Mouse (Mus musculus) embryo, embryonic 11.5 days (tissue): ENCODE results near the gene Lrrc39.

ENCODE experiments used
- DNase-seq: peaks from one replicate; pipeline ENCODE4 v3.0.0-alpha.2; 2012; ENCODE audit warnings: low read depth, low spot score

Gene Lrrc39

GRCm38 (mm10) chr3:116604570-116604969 lies 41.8 kb downstream of the Lrrc39 start:
- no peak for DNase-seq

DNA sequence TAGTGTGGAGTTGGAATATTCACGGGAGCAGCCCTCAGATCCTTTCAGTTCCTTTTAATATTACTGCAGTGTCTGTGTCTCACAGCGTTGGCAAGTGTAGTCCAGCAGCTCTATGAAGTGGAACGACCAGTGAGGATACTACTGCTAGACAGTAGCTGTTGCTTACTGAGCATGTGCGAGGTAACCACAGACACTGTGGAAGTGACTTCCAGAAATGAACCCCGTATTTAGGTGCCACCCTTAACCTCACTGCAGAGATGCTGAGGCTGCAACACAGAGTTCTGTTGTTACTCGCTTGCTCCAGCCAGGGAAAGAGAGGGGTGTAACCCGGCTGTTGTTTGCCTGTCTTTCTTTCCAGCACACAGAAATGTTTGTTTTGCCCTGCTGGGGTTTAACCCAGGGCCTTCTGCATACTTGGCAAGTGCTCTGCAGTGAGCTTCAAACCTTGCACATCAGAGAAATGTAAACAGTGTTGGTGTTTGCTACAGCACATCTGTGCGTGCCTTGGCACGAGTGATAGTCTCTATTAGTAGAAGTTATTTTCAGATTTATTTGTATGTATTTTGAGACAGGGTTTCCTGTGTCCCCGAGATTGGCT lies 51.6 kb downstream of the Lrrc39 start, which contains the start of gene Trmt13:
Gene Trmt13 (minus strand): TSS at position 293 of the 598 bp plus-strand sequence.
- DNase-seq, result no peak

- no peak for DNase-seq
Measured at GRCm38 (mm10) chr3:116615318-116616068, 52.7 kb downstream of the Lrrc39 start.

DNA sequence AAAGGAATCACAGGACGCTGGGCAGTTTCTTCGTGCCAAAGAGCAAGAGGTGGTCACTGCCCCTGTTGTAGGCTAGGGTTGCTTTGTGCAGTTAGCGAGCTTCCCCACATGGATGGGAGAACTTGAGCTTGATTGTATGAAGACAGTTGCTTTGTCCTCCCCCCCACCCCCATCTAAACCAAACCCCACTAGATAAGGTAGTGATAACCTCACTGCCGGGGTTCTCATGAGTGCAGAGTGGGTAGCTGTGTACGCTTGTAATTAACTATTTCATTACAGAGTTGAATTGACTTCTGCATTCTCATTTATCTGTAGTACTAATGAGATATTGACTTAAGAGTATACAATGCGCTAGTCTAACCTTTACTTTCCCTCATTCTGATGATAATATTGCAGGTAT lies 56.1 kb downstream of the Lrrc39 start:
- no peak for DNase-seq

DNA sequence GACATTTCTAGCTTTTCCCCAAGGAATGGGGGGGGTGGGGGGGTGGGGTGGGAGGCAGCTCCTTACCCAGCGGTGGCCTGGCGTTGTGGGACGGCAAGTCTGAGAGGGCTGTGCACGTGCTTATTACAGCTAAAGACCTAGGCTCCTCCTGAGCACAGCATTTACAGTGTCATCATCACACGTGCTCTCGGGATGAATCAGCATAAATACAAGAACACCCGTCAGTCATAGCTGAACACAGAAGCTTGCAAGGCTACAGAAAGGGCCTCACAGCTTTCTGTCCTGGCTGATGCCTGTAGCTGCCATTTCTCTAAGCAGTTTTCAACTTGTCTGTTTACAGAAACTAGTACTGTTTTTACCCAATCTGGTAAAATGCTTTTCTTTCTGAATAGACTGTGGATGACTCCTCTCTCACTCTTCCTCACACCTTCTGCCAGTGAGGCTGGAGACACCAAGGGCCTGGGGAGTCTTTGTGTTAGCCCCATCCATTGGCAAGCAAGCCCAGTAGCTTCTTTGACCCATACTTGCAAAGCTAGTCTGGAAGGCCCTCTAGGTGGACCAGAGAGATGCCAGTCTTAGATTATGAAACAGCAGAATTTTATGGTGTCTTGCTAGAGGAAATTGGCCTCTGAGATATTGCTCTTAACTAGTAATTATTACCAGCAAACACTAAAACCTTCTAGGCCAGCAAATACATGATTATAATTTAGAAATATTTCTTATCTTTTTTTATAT lies 58.0 kb downstream of the Lrrc39 start:
- no peak for DNase-seq

DNA sequence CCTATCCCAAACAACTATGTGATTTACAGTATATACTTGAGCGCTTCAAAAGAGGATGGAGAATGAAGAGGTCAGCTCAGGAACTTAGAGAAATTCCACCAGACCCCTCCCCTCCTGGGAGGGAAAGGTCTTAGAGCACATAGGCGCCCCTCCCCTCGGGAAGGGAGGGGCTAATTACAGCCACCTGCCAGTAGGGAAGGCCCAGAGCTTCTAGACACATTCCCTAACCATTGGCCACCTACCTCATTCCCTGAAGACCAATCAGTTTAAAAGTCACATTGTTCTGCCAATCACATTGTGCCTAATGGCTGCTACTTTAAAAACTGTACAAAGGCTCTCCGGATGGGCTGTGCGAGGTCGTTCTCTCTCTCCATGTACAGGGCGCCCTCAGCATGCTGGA lies 59.9 kb downstream of the Lrrc39 start:
- no peak for DNase-seq

- DNase-seq, result no peak
Measured at GRCm38 (mm10) chr3:116631459-116631858, 68.7 kb downstream of the Lrrc39 start.
